Mouse (Mus musculus) c-Kit-positive CD71-positive TER-119-negative erythroid progenitor cells, embryonic 14.5 days (primary cell): ENCODE measurements around the gene Trip10.
"Not testable (repeated sequence)": the region's sequence is repeated elsewhere in the genome, so short reads cannot be mapped to it uniquely, and the experiment has no call there.

ENCODE experiments used
- DNase-seq: peaks from one replicate; pipeline ENCODE4 v3.0.0-alpha.2; 2013; ENCODE audit warnings: low read depth

Gene Trip10

DNA sequence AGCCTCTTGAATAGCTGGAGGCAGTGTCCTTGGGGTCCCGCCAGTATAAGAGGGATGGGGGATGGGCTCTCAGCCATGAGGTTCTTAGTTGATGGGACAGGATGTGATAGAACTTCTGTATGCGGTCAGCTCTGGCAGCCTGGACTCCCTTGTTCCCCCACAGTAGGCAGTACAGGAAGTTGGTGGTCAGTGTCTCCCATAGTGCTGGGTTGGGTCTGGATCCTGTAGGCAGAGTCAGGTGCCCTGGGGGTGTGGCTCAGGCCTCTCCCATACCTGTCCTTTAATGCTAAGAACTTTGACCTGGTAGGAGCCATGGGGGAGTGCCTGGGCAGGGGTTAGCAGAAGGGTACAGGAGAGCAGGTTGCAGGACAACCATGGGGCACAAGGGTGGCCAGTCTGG lies 14.9 kb downstream of the Trip10 start:
- no peak for DNase-seq

DNA sequence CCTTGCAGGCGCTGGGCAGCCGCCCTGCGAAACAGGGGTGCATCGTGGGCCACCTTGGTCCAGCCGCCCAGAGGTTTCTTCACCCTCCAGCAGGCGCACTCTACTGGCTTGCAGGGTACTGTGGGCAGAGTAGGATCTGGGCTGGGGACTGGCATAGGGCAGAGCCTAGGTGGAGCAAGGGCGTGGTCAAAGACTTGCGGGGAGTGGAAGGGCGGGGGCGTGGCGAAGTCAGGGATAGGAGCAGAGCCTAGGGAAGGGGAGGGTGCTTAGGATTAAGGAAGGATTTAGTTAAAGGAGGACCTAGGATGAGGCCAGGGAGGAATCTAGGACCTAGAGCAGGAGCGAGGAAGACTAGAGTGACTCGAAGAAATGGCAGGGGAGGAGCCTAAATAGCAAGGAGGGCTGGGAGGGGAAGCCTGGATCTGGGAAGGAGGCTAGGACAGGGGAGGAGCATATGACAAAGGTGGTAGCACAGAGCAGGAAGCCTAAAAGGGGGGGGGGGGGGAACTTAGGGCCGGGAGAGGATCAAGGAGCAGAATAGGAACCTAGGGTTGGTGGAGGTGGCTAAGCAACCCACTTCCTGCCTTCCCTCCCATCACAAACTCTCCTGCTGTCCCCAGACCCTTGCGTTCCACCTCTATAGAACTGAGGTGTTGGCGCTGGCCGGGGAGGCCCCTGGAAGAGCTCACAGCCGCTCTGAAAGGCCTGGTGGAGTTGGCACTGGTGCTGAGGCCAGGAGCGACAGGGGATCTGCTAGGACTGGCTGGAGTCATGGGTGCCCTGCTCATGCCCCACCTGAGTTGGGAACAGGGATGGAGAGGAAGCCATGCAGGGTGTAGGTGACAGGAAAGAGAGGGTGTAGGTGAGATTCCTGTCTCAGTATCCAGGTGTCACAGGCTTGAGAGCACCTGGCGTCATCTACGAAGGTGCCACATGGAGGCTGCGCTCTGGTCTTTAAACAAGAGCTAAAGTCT lies 16.0 kb downstream of the Trip10 start:
- DNase-seq, result peak; percentile 65

DNA sequence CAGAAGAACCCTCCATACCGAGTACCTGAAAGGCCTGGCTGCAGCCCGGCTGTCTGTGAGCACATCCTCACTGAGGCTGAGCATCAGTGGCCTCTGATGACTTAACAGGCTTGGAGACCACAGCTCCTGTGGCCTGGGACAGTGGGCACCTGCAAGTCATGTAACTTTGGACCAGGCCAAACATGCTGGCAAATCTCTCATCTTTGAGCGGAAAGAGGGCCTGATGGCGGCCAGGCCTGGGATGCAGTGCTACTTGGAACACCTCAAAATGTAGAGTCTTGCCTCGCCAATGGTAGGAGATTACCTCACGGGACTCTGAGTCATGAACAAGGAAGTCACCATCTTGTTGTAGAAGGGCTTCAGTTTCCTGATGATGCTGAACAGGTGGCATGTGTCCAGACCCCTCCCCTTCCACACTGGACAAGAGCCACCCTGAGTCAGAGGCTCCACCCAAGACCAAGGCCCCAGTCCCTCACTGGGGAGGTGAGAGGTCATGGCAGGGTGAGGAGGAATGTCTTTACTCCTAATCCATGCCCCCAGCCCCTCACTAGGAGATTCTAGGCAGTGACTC lies 18.4 kb downstream of the Trip10 start:
- no peak for DNase-seq

DNA sequence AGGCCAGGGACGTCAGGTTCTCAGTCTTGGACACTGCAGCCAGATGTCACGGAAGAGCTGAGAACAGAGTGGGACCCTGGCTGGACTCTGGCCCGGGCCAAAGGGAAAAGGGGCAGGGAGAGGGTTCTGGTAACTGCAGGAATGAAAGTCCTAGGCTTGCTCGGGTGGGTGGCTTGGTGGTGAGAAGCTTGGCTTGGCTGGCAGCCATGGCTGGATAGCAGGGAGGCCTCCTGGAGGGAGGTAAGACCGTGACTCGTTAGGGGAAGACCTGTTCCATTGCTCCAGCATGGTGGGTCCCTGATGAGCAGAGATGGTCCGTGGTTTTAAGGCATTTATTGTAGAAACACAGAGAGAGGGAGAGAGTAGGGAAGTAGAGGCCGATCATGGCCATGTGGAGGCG lies 22.0 kb downstream of the Trip10 start:
- no peak for DNase-seq

DNA sequence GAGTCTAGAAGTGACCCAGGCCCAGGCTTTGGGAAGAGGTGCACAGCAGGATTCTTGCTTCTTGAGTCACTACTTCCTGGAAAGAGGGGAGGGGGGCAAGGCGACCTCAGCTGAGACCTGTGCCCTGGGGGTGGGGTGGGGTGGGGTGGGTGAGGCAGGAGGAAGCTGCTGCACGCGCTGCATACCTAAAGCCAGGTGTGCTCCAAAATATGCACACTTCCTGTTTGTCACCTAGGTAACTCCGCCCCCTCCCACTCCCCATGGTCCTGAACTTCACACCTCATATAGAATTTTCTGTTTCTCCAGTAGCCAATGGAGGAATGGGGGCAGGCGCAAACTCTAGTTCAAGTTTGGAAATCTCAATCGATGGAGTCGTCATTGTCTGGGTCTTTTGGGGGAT lies 24.6 kb downstream of the Trip10 start:
- no peak for DNase-seq

DNA sequence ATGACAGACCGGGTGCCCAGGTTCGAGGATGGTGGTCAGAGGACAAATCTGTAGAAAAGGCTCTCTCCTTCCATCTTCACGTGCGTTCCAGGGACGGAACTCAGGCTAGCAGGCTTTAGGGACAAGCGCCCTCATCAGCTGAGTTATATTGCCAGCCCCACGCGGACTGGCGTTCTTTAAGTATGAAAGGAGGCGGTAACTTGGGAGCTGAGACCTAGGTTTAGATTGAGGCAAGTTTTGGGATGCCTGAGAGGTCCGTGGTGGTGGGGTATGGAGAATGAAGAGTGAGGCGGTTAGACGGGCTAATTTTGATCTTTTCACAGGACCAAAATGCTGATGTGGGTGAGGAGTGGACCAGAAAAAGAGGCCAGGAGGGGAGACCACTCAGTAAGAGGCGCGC lies 25.4 kb downstream of the Trip10 start:
- no peak for DNase-seq

DNA sequence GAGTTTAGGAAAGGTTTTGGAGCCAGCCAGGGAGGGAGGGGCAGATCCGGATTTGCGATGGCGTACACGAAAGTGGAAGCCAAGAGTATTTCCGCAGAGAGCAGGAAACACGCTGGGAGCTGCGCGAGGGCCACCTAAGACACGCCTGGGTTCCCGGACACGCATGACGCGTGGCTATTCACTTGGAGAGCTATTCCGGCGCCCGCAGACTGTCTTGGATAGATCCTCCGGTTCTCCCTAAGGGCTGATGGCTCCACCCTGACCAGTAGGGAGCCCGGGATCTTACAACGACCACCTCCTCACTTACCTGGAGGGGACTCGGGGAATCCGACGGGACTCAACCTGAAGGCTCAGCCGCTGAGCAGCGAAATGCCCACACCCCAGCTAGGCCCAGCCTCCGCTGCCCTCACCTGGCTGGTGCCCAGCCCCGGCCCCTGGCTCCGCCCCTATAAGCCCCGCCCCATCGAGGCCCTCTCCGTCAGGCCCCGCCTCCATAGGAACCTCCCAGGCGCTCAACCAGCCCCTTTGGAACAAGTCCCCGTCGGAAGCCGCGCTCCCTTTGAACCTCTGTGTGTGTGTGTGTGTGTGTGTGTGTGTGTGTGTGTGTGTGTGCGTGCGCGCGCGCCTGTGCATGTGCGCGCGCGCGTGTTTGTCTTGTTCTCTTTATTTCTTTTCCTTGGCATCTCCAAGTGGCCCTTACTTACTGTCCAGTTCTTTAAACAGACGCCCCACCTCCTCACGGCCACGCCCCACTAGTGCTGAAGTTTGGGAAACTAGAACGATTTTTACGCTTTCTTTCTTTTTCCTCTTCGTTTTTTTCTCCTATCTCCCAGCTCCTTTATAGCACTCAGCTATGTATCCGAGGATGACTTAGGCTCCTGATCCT lies 26.1 kb downstream of the Trip10 start:
- peak; percentile 59 for DNase-seq

DNA sequence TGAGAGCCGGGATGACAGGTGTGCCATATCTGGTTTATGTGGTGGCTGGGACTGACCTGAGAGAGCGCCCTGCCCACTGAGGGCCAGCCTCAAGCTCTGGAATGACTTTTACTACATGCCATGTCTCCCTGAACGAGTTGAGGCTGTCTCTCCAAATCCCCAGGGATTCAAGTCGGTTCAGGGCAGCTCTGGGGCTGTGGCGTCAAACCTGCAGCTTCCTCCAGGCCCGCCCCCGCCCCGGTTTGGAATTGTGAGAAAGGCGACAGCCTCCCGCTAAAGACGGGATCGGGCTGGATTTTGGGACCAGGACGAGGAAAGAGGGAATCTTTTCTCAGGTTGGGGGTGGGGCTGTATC lies 26.7 kb downstream of the Trip10 start:
- no peak for DNase-seq

DNA sequence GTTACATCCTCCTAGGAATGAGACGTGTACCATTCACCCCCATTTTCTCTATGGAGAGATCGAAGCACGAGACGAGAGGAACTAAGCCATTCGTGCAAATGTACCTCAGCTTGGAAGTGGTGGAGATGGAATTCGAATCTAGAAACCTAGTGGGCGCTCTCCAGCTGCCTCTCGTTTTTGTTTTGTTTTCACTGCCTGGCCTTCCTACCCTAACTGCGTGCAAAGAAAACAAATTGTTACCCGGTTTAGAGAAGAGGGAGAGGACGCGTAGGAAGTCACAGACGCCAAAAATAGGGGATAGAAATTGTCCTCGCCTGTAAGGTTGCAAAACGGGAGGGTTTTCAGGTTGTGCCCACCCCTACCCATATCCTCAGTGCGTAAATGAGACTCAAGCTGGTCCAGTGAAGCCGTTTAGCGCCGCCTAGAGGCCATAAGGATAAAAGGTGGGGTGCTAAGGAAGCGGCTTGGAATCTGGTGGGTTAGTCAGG lies 27.4 kb downstream of the Trip10 start:
- peak; percentile 80 for DNase-seq

DNA sequence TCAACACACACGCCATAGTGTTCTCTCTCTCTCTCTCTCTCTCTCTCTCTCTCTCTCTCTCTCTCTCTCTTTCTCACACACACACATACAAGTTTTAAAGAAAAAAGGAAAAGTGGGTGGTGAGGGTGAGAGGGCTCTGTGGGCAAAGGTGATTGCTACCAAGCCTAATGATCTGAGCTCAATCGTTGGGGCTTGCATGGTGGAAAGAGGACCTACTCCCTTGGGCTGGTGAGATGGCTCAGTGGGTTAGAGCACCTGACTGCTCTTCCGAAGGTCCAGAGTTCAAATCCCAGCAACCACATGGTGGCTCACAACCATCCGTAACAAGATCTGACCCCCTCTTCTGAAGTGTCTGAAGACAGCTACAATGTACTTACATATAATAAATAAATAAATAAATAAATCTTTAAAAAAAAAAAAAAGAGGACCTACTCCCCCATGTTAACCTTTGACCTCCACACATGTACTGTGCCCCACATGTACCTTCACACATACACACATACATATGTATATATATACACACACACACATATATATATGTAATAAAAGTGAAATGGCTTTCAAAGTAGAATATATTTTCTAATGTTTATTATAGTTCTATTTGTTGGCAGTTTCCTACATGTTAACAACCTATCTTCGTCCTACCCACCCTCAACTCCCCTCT lies 28.5 kb downstream of the Trip10 start:
- not testable (repeated sequence) for DNase-seq

DNA sequence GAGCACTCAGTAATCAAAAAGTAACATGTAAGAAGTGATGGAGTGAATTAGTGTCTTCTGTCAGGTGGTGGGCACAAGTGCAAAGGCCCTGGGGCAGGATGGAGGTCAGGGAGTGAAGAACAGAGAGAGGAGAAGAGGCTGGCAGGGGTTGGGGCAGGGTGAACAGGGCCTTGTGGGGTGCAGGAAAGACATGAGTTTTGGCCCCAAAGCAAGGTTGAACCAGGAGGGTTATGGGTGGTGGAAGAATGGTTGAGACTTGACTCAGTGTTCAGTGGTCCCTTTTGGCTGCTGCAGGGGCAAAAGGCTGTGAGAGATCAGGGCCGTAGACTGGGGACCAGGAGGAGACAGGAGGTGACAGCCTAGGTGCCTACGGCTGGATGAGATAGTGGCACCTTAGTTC lies 29.3 kb downstream of the Trip10 start:
- no peak for DNase-seq

DNA sequence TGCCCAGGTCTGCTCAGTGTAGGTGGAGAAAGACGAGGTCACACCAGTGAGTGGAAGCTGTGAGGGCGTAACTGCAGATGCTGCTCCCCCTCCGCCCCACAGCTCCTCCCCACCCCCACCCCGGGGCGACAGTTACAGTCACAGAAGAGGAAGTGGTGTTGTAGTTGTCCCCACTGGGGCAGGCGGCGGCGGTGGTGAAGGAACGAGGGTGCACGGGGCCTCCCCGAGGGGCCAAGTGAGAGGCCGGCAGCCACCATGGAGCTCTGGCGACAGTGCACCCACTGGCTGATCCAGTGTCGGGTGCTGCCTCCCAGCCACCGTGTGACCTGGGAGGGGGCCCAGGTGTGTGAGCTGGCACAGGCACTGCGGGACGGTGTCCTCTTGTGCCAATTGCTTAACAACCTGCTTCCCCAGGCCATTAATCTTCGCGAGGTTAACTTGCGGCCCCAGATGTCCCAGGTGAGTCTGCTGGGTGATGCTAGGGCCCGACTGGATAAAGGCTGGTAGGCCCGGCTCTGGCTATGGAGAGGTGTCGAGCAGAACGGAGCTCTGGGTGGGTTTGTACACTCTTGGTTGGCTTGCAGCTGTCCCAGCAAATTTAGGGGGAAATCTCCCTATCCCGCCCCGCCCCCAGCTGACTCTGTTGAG lies 29.8 kb downstream of the Trip10 start, which contains the start of gene Vav1:
Vav1 (plus strand) TSS at position 158 of the 648 bp plus-strand sequence.
- no peak for DNase-seq

DNA sequence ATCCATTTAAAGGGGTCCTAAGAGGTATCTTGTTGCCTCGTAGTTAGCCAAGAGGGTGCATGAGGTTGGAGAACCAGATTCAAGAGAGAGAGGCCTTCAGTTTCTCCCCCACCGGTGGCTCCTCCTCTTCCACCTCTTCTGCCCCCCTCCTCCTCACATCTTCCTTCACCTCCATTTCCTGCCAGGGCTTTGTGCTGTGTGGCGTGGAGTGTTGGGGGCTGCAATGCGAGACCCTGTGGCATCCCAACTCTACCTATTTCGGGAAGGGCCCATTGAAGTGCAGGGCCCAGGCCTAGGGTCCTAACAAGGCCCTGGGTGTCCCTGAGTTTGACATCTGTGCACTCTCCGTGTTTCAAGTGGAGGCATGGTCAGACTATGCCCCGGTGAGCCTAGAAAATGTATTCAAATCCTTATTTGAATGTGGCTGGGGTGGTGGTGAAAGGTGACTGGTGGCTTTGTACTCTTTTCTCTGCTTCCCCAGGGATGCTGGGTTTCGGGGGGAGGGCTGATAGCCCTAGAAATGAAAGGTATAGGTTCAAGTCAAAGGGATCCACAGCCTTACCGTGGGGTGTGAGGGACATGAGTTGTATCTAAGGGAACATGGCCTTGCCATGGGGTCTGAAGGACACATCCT lies 30.5 kb downstream of the Trip10 start:
- no peak for DNase-seq

DNA sequence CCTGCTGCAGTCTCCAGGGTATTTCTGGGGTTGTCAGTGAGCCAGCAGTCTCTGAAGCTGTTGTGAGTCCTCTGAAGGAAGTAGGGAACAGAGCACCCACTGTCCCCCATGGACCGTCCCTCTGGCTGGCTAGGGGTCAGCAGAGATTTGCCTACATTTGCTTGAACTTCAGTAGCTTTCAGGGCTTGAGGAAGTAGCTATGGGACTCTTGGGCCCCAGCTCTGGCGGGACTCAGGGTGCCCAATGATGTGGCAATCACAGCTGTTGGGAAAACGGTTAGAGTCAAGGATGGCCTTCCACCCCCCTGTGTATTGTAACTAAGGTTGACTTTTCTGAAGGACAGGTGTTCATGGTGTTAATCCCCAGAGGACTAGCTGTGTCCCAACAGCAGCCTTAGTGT lies 31.2 kb downstream of the Trip10 start:
- DNase-seq, result no peak

DNA sequence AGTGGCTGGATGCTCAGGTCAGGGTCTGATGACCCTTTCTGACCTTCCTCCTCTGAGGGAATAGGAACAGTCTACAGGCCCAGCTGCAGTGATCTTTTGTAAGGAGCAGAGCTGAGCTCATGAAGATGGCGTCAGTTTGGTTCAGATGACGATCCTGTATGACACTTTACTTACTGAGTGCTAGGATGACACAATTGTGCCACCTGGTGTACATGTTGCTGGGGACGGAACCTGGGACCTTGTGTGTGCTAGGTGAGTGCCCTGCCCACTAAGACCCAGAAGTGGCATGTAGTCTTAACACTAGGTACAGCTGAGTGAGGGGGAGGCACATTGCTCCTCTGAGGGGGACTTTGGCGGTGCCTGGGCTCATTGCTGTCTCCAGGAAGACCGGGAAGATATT lies 34.7 kb downstream of the Trip10 start:
- DNase-seq, result no peak

DNA sequence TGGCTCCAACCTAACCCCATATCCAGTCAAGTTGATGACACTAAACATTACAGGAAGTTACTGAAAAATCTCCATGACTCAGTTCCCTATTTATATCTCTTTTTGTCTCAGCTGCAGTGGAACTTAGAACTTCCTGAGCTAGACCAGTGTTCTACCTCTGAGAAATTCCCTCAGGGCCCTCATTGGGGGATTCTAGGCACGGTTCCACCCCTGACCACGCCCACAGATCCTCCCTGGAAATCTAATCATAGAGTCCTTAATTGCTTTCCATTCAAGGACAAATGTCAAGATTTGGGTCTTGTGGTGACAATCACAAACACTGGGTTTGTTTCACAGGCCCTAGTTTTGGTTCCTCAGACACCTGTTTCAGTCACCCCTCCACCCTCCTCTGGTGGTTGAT lies 35.8 kb downstream of the Trip10 start:
- no peak for DNase-seq

DNA sequence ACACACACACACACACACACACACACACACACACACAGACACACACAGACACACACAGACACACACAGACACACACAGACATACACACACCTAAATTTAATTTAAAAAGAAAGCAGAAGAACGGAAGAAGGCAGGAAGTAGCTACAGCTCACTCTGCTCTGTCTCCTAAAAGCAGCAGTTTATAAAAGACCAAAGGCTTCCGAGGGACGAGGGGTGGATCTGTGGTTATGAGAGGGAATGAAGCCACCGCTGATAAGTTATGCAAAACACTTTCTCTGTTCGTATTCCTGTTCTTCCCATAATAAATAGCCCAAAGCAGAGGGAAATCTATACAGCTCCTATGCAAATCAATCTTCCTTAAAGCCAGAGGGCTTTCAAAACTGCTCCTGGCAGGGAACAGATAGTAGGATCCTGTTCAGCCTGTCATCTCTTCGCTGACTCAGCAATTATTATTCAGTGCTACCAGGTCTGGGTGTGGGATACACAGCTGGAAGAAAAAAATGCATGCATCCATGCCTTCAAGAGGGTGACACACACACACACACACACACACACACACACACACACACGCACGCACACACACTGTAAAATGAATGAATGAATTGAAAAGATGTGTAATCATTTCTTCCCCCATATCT lies 37.6 kb downstream of the Trip10 start:
- DNase-seq, result no peak

DNA sequence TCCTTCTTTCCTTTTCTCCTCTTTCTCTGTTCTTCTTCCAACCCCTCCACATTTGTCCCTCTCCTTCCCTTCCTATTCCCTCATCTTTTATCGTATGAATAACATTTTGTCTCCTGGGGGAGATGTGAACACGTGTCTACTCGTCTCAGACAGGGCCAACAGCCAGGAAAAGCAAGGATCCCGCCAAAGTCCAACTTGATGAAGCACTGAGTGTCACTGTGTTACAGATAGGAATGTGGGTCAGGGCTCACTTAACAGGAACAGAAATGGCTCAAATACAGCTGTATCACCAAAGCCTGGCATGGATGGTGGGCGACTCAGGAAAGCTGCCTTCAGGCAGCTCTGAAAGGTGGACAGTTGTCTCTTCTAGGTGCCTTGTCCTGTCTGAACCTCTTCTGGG lies 40.0 kb downstream of the Trip10 start:
- no peak for DNase-seq

DNA sequence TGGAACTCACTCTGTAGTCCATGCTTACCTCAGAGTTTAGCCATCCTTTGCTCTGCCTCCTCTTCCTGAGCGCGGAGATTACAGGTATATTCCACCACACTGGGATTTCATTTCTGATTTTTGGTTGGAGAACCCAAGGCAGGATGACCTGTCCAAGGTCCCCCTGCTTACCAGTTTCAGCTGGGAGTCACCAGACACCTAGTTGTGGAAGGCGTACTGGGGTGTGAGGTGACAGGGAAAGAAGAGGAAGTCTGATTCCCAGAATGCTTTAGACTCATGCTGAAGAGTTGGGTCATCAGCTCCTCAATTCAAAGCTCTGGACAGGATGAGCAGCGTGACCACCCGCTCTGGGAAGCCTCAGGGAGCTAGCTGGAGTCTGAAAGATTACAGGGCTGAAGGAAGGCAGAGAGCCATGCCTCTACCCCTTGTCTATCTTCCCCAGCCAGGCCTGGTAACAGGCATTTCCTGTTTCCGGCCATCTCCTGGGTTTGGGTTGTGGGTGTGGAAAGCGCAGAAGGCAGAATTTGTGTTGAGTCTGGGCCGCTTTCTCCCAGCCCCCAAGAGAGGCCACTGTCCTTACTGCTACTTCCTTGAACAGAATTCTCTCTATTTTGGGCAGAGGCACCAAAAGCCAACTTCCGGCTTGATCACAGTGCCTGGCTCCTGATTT lies 40.9 kb downstream of the Trip10 start:
- no peak for DNase-seq

DNA sequence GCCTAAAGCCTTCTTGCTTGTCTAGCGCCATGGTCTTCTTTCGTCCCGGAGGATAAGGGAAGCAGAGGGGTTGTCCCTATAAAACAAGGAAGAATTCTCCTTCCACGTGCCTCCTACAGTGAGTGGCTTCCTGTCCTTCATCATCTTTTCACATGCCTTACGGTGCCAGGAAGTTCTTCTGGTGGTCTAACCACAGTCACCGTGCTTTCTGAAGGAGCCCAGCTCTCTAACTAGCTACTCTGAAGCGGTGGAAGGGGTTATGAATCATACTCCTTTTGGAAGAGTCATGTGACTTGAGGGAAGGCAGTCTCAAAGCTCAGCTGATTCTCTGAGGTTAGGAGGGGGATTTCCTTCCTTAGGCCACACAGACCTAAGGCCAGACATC lies 41.4 kb downstream of the Trip10 start:
- DNase-seq, result no peak
